Mouse (Mus musculus) kidney, postnatal 0 days (tissue): ENCODE results near the gene Tnfsf11. TPM values are rescaled to one million over a fixed set of nuclear protein-coding genes. Genes with fewer than 3 reads are reported as not detected.
A peak's percentile ranks its signal among the peaks of the same experiment; 100 is the strongest.

ENCODE experiments used
- ATAC-seq: fragments of 200-750 bp; cut with Nextera tagmentation; replicated peaks from 2 replicates; pipeline ENCODE4 v1.8.0; 2017; ENCODE audit warnings: low read depth, moderate number of reproducible peaks, moderate TSS enrichment, moderate library complexity; ENCODE audit not compliant: low FRiP score
- DNase-seq: peaks from one replicate; pipeline ENCODE4 v3.0.0-alpha.2; 2016; ENCODE audit warnings: low spot score
- H3K27ac ChIP-seq: fragments of 300-500 bp; sonication (generic); 2 replicates; pipeline ENCODE4 v1.5.1; 2014; ENCODE audit warnings: mild to moderate bottlenecking
- H3K27me3 ChIP-seq: fragments of 300-500 bp; sonication (generic); 2 replicates; pipeline ENCODE4 v1.6.1; 2014; ENCODE audit warnings: low read length, mixed read lengths; ENCODE audit not compliant: insufficient read depth
- H3K36me3 ChIP-seq: fragments of 300-500 bp; sonication (generic); 2 replicates; pipeline ENCODE4 v1.6.1; 2014; ENCODE audit warnings: low read length, mixed read lengths; ENCODE audit not compliant: insufficient read depth
- H3K4me1 ChIP-seq: fragments of 300-500 bp; sonication (generic); replicated peaks from 2 replicates; pipeline ENCODE4 v1.6.1; 2014; ENCODE audit warnings: antibody characterized with exemption, low read length, mixed read lengths; ENCODE audit not compliant: insufficient read depth
- H3K4me2 ChIP-seq: fragments of 300-500 bp; sonication (generic); 2 replicates; pipeline ENCODE4 v1.6.1; 2014; ENCODE audit warnings: mild to moderate bottlenecking, low read length, moderate library complexity, mixed read lengths
- H3K4me3 ChIP-seq: fragments of 300-500 bp; sonication (generic); replicated peaks from 2 replicates; pipeline ENCODE4 v1.5.1; 2014; ENCODE audit warnings: low read depth, low read length
- H3K9ac ChIP-seq: fragments of 300-500 bp; sonication (generic); 2 replicates; pipeline ENCODE4 v1.6.1; 2014; ENCODE audit warnings: low read depth, low read length
- H3K9me3 ChIP-seq: fragments of 300-500 bp; sonication (generic); replicated peaks from 2 replicates; pipeline ENCODE4 v1.6.1; 2016; ENCODE audit warnings: low read length, inconsistent platforms, mixed read lengths
- CTCF ChIP-seq: IDR thresholded peaks from 2 replicates; pipeline ENCODE4 v1.5.1; 2016; ENCODE audit warnings: antibody characterized with exemption, low read depth, mild to moderate bottlenecking, moderate library complexity
- WGBS: fragments of 180-500 bp; shearing (Covaris S2); extraction: QIAGEN DNeasy Blood & Tissue Kit; methylation state at CpG from one replicate; pipeline ENCODE4 v1.1.7; 2014; 5-methylcytosine and 5-hydroxymethylcytosine counted together
- polyA plus RNA-seq: library from polyadenylated mRNA; unstranded; fragments of >200 nt; fragmentation: Nextera tagmentation; extraction: Ambion mirVana; gene quantifications from 2 replicates; pipeline ENCODE4 v1.2.1, GENCODE M21; 2015

The Tnfsf11 gene
- polyA plus RNA-seq, 1 experiment from 2014 or later = 0.45 TPM

DNA sequence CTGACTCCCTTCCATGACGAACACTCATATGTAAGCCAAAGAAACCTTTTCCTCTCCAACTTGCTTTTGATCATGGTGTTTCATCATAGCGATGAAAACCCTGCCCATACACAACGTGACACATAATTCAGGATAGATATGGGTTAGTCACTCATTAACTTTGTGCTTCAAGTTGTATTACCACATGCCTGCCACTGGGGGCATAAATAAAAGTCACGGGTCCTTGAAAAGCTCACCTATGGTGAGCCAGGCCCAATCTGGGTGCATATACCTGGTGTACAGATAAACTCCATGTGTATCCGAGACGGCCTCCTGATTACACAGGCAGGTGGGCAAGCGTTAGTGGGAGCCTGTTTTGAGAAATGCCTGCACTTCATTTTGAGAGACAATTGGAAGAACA lies 15.2 kb downstream of the Tnfsf11 start:
- Histone ChIP-seq H3K9ac (no peak overlapping the region), H3K4me2 (no peak overlapping the region), H3K36me3 (no peaks in the 10 kb centered on the region), H3K27ac (no peak overlapping the region), H3K4me3 (no peak overlapping the region), H3K9me3 (no peaks in the 10 kb centered on the region), H3K27me3 (no peaks in the 10 kb centered on the region), H3K4me1 (no peaks in the 10 kb centered on the region)
- WGBS = 92% methylated on average over 7 of the region's 7 CpGs
- ATAC-seq = no peak
- peak; percentile 41 for TF ChIP-seq CTCF
- DNase-seq = no peak

GRCm38 (mm10) chr14:78289912-78290523 lies 17.8 kb downstream of the Tnfsf11 start:
- Histone ChIP-seq H3K4me3 (no peak overlapping the region), H3K4me2 (no peak overlapping the region), H3K9ac (no peak overlapping the region), H3K36me3 (no peaks in the 10 kb centered on the region), H3K9me3 (no peaks in the 10 kb centered on the region), H3K27me3 (no peaks in the 10 kb centered on the region), H3K27ac (no peak overlapping the region), H3K4me1 (no peaks in the 10 kb centered on the region)
- 77% methylated on average over 9 of the region's 9 CpGs for WGBS
- TF ChIP-seq CTCF = no peak
- no peak for DNase-seq
- no peak for ATAC-seq

DNA sequence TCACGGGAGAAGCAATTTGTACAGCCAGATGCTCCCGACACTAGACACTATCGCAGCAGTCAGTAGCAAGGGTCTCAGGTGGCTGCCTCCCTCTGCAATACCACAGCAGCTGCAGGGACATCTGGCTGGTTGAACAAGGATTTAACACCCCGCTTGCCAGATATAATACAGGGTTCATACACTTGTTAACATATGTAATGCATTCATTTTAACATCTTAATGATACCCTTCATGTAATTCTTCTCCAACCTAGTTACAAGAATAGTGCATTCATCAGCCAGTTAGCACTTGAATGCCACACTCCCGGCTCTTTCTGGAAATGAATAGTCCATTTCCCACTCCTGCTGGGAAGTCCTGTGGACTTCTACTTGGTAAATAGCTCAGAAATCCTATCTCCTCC lies 18.9 kb downstream of the Tnfsf11 start:
- Histone ChIP-seq H3K27me3 (no peaks in the 10 kb centered on the region), H3K4me1 (no peaks in the 10 kb centered on the region), H3K4me2 (no peak overlapping the region), H3K9ac (no peak overlapping the region), H3K27ac (no peak overlapping the region), H3K36me3 (no peaks in the 10 kb centered on the region), H3K4me3 (no peak overlapping the region), H3K9me3 (no peaks in the 10 kb centered on the region)
- DNase-seq = no peak
- ATAC-seq = no peak
- 45% methylated on average over 5 of the region's 5 CpGs for WGBS
- no peak for TF ChIP-seq CTCF

GRCm38 (mm10) chr14:78287906-78288800 lies 19.7 kb downstream of the Tnfsf11 start:
- Histone ChIP-seq H3K4me1 (no peaks in the 10 kb centered on the region), H3K27ac (no peak overlapping the region), H3K36me3 (no peaks in the 10 kb centered on the region), H3K9me3 (no peaks in the 10 kb centered on the region), H3K4me2 (no peak overlapping the region), H3K9ac (no peak overlapping the region), H3K27me3 (no peaks in the 10 kb centered on the region), H3K4me3 (no peak overlapping the region)
- WGBS = 44% methylated on average over 7 of the region's 7 CpGs
- DNase-seq (peak; percentile 77), ATAC-seq (no peak)
- TF ChIP-seq CTCF = peak; percentile 87

GRCm38 (mm10) chr14:78286011-78286548 lies 21.8 kb downstream of the Tnfsf11 start:
- no peaks in the 10 kb centered on the region for H3K27me3 ChIP-seq
- no peaks in the 10 kb centered on the region for H3K36me3 ChIP-seq
- 51% methylated on average over 5 of the region's 5 CpGs for WGBS
- H3K9me3 ChIP-seq = no peaks in the 10 kb centered on the region
- no peak for ATAC-seq
- H3K4me3 ChIP-seq = no peak overlapping the region
- no peak overlapping the region for H3K4me2 ChIP-seq
- no peak for TF ChIP-seq CTCF
- no peaks in the 10 kb centered on the region for H3K4me1 ChIP-seq
- no peak overlapping the region for H3K27ac ChIP-seq
- H3K9ac ChIP-seq = no peak overlapping the region
- no peak for DNase-seq

DNA sequence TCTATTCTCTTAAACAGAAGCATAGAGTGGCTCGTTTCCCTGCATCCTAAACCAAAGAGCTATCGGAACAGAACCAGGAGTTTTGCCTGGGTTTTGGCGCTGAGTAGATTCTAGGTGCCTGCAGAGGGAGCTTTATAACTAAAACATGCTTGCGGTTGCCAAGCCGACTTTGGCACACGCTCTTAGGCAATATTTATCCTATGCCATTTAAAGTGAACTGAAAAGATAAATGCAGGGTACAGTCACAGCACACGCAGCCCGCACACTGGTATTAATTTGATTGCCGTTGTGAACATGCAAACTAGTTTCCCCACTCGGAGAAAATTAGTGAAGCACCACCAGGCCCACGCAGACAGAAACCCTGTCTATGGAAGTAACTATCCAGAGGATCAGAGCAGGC lies 25.4 kb downstream of the Tnfsf11 start:
- no peaks in the 10 kb centered on the region for H3K36me3 ChIP-seq
- H3K27ac ChIP-seq = no peak overlapping the region
- DNase-seq = no peak
- 83% methylated on average over 11 of the region's 11 CpGs for WGBS
- no peak for TF ChIP-seq CTCF
- no peaks in the 10 kb centered on the region for H3K9me3 ChIP-seq
- no peak overlapping the region for H3K9ac ChIP-seq
- no peaks in the 10 kb centered on the region for H3K4me1 ChIP-seq
- ATAC-seq = no peak
- no peak overlapping the region for H3K4me3 ChIP-seq
- no peaks in the 10 kb centered on the region for H3K27me3 ChIP-seq
- no peak overlapping the region for H3K4me2 ChIP-seq
